Mouse (Mus musculus): ENCODE results near the gene Tiprl.

DNA sequence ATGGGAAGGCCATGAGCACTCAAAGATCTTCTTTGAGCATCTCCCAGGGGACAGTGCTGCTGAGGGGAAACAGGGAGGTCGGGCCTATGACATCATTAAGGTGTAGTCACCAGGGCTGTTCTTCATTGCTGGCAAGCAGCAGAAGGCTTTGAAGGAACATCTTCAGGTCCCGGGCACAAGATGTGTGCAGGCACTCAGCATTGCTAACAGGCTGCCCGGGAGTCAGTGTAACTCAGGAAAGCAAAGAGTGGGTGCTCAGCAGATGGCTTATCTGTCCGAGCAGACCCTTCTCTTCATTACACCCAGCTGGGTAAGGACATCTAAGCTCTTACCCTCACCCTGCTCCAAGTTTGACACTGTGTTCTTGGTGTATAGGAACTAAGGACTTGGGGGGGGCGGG is 57.5 kb downstream of the Tiprl start:
- TF ChIP-seq CTCF (IDR thresholded peaks at IDR 0.05; ENCODE audit: extremely low read depth, insufficient read depth, insufficient read length, insufficient replicate concordance), result no peak
- no peak for TF ChIP-seq POLR2A (IDR thresholded peaks at IDR 0.05; ENCODE audit: low read depth, low read length)

Data from spleen, adult 2 months (tissue).